Mouse (Mus musculus) thymus, adult 2 months (tissue): ENCODE data around the gene Pop7.

ENCODE experiments used
- CTCF ChIP-seq: fragments of 200-500 bp; IDR thresholded peaks from 2 replicates; pipeline ENCODE4 v1.5.1; 2012; ENCODE audit warnings: mild to moderate bottlenecking, control low read depth, low read length, moderate library complexity, borderline replicate concordance; ENCODE audit not compliant: control insufficient read depth, poor library complexity, insufficient read depth; ENCODE audit errors: extremely low read depth
- POLR2A ChIP-seq: fragments of 200-500 bp; IDR thresholded peaks from 2 replicates; pipeline ENCODE4 v1.6.1; 2012; ENCODE audit warnings: mild to moderate bottlenecking, low read length, control low read depth, moderate library complexity; ENCODE audit not compliant: control insufficient read depth, poor library complexity, insufficient read depth; ENCODE audit errors: extremely low read depth

DNA sequence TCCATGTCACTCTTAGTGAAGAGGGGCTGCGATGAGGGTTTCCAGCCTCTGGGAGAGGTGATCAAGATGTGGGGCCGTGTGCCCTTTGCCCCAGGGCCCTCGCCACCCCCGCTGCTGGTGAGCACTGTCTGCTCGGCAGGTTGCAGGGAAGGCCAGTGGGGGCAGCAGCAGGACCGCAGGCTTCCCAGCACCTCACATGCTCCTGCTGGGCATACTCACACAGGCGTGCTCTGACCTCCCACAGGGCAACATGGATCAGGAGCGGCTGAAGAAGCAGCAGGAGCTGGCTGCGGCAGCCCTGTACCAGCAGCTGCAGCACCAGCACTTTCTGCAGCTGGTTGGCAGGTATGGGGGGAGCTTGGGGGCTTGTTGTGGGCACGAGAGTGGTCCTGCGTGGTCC, 20.4 kb upstream of the Pop7 start:
- TF ChIP-seq CTCF, result no peak
- no peak for TF ChIP-seq POLR2A
